Mouse (Mus musculus) lung, postnatal 10 days (tissue): ENCODE data around the gene Ttc39a.
"Not testable (repeated sequence)": the region's sequence is repeated elsewhere in the genome, so short reads cannot be mapped to it uniquely, and the experiment has no call there.

Source experiments
- DNase-seq: peaks from one replicate; pipeline ENCODE4 v3.0.0; 2021

Gene Ttc39a

DNA sequence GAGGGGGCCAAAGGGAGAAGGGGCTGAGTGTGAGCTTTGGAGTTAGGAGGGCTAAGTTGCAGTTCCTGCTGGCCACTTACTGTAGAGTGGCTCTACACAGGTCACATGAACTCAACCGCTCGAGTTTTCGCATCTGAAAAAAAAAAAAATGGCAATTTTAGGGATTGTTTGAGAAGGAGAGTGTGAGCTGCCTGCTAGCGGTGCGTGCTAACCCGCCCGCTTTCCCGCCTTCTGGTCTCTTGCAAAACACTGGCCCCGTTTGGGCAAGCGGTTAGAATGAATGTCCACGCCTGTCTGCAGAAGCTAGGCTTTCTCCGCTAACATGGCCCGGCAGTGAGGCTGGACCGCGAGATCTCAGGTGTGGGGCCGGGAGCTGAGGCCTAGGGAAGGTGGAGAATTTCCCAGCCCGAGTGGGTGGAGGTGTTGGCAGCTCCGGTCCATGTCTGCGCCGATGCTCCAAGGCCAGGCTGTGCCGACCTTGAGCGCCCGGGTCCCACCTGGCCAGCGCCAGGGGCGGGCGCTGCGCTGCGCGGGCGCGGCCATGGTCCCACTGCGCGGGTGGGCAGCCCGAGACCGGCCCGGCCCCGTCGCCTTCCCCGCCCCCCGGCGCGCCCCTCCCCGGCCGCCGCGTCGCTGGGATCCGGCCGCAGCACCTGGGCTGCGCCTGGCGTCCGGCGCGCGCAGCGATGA, at the start of gene Ttc39a:
Gene Ttc39a (plus strand): TSS at position 138 of the 690 bp plus-strand sequence.
- DNase-seq = peak; percentile 44

DNA sequence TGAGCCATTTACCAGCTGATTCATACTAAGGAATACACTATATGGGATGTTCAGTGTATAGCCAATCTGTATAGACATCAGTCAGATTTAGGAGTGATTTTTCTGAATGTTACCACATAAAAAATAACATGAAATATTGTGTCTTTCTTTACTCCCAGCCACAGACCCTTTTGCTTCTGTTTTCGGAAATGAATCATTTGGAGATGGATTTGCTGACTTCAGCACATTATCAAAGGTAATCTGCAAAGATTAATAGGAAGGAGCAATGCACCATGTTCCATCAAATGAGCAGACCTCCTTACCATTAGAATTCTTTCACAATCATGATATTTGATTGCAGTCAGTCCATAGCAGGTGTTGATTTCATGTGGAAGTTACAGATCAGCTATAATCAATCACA, 28.3 kb upstream of the Ttc39a start:
- no peak for DNase-seq

DNA sequence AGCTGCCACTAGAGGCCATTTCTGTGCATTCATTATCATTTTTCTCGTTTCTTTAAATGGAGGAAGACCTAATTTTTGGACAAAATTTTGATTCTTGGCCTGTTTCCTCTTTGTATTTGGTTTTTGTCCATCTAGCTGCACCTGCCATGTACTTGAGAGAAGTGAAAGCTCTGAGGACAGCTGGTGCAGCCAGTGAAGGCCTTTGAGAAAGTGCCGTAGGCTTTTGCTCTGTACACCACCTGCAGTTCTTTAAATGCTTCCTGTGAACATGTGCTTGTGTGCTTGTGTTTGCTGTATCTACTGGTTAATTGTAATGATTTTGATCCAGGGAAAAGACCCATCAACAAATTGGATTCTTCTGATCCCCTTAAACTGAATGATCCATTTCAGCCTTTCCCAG, 24.0 kb upstream of the Ttc39a start:
- no peak for DNase-seq

DNA sequence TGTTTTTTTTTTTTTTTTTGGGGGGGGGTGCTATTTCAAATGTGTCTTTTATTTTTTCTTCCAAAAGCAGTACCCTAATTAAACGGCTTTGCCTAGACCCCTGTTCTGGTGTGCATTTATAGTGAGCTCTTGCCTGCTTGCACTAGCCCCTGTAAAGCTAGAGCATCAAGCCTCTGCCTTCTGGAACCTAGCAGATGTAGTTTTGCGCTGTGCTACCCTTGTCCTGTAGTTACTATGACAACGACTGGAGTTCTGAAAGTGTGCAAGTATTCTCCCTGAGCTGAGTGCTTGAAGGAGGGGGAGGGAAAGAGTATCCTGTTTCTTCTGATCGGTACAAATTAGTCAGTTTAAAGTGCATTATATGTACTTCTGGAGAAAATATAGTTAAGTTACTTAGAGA, 20.8 kb upstream of the Ttc39a start:
- DNase-seq = no peak

DNA sequence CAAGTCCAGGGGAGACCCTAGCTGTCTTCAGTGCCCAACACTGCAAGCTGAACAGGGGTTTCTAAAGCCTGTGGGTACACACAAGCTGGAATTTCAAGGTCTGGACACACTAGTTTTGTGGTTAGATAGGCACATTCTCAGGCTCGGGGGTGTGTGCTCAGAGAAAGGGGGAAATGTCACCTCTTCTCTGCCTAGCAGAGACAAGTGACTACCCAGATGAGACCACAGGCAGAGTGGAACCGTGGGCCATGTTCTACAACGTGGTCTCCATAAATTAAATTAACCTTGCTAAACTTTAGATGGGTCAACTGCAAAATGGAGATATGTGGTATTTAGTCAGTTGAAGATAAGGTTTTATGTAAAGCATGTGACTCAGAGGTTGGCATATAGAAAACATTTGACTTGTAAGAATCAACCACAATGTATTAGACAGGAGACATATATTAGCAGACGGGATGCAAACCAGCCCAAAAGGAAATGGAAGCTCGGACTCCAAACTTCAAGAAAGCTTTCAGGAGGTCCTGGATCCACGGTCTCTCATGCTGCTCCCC, 13.1 kb upstream of the Ttc39a start:
- DNase-seq = no peak

DNA sequence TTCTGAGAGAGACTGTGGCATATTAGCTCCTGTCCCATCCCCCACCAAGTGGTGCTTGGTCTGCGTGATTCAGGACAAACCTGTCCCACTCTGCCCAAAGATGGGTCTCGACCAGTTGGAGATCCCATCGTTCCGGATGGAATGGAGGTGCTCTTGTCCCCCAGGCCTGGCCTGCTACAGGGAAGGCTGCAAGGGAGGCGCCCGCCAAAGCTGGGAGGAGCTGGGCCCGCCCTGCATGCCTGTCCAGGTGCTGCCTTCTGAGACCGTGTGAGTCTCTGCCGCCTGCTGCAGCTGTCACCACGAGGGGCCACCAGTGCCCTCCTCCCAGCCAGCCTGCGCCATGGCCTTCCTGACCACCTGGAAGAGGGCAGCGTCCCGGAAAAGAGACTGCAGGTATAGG, 12.5 kb upstream of the Ttc39a start:
- DNase-seq = peak; percentile 18

DNA sequence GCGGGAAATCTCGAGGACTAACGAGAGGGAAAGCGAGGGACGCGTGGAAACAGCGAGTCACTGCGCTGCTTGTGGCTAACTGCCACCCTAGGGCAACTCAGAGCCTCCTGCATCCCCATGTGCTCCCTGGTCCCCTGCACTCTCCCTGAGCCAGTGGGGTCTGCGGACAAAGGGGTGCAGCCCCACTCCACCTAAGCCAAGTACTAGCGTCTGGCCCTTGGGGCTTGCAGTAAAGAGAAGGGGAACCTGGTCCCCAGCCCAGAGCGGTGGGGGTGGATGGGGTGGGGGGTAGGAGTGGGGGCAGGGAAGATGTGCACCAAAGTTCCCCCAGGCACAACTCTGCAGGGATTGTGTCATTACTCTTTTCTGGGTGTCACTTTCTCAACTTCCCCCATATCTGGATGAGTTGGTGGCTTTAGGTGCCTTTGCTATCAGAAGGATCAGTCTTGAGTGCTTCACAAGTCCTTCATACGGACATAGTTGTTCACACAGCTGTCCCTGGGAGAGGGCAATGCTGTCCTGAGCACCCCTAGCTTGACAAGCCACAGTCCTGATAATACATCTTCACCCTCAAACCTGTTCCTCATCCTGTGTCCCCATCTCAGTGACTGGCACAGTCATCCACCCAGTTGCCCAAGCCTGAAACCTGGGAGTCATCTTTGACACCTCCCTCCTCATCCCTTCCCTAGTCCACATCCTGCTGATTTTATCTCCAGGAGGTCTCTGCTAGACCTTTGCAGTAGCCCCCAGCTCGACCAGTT, 11.9 kb upstream of the Ttc39a start:
- no peak for DNase-seq

DNA sequence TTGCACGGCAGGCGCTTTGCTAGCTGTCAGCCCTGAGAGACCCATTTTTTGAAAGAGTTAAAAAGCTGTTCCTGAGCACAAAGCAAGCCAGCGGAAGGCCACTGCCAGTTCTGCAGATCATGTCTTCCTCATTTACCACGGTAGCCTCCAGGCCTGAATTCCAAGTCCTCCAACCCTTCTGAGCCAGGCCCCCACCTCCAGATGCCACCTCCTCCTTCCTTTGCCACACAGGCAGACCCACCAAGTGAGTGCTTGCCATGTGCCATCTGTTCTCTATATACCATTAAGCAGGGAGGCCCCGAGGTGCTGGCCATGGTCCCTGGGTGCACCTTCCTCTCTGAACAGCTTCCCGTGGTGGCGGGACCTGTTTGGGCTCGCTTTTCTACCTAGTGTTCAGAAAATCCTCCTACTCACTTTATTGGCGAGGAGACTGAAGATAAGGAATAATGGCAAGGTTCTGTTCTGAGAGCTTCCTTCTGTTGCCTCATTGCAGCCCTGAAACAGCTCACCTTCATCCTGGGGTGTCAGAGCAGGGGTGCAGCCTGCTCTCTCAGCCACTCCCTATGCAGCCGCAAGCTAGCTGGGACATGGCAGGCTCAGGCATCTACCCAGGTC, 6.0 kb upstream of the Ttc39a start:
- DNase-seq = no peak

DNA sequence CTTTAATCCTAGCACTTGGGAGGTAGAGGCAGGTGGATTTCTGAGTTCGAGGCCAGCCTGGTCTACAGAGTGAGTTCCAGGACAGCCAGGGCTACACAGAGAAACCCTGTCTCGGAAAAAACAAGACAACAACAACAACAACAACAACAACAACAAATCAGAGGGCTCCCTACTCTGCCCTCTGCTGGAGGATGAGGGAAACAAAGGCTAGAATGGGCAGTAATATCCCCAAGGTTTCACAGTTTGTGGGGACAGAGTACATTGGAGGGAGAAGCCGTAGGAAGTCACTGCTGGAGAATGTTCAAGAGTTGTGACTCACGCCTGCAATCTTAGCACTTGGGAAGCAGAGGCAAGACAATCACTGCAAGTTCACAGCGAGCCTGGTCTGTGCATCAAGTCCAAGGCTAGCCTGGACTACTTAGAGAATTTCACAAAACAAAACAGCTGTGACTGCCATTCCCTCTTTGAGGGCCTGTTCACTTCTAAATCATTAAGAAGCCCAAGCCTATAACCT, 5.2 kb upstream of the Ttc39a start:
- DNase-seq = no peak

DNA sequence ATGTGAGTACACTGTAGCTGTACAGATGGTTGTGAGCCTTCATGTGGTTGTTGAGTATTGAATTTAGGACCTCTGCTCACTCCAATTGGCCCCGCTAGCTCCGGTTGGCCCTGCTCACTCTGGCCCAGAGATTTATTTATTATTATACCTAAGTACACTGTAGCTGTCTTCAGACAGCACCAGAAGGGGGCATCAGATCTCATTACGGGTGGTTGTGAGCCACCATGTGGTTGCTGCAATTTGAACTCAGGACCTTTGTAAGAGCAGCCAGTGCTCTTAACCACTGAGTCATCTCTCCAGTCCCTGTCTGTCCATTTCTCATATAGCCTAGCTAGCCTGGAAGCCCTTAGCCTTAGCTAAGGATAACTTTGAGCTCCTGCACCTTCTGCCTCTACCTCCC, 1.5 kb upstream of the Ttc39a start:
- DNase-seq = not testable (repeated sequence)

DNA sequence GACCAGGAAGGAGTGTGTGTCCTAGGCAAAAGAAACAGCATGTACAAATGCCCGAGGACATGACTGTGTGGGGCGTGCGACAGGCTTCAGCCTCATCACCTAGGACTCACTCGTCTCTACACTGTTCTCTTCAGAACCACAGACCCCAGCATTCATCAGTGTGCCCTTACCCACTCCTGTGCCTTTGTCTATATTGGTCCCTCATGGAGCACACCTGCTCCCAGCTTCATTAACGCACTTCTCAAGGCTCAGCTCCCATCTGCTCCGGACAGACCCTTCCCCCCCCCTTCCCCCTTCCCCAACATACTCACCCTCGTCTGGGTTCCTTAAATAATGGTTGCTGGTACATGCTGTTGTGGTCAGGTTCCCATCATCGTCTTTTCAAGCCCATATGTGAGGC, 1.0 kb upstream of the Ttc39a start:
- no peak for DNase-seq

DNA sequence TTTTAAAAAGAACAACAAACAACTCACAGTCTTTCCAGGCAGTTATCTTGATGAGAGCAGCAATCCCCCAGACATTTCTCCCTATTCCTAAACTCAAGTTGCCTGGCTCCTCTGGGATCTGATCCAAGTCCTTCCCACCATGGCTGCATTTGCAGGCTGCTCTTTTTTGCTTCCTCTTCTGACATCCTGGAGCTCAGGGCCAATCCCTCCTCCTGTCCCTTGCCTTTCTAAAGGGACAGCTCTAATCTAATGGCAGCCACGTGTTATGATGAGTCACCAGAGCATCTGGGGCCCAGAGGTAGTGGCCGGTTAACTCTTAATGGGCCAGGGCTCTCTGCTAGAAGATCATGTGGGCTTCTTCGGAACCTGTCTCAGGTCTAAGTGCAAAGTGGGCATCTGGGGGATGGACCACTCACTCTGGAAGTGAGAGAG, 353 bp upstream of the Ttc39a start:
- DNase-seq = peak; percentile 84

DNA sequence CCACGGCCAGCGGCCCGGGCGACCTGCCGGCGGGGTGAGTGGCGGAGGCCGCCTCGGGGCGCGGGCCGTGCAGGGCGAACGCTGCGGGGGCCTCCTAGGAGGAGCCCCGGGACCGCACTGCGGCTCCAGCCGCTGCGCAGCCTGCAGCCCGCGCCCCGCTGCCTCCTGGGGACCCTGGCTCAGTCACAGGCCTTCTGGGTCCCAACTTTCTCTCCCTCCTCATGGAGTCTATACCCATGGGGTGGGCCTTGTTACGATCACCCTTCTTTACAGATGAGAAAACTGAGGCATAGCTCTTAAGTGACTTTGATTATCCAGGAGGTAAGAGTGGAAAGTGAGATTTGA, 725 bp downstream of the Ttc39a start:
- no peak for DNase-seq

DNA sequence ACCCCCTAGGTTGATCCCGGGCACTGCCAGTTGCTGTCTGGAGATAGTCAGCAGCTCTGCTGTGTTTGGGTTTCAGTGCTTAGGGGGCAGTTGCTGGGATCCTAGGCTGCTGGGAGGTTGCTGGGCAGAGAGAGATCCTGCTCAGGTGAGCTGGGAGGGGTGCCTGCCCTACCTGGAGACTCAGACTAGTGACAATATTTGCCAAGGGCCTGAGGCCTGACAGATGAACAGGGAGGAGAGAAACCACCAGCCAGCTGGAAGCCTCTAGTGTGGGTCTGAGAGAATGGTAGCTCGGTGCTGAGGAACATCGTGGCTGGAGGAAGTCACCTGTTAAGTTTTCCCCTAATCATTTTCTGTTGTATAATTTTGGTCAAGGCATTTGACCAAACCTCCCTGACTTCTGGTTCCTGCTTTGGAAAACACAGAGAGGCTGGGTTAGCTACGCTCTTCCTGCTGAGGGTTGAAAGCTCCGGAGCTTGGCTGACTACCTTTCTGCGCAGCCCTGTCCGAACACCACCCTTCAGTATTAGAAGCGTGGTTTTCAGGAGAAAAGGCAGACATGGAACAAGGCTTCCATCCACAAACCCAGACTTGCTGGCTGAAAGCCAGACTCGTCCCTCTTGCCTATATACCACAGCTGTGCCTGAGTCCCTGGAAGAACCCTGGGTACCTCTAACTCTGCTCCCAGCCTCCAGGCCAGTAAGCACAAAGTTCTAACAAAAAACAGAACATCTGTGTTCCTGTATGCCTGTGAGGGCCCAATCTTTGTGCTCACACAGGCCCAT, 1.5 kb downstream of the Ttc39a start:
- no peak for DNase-seq

DNA sequence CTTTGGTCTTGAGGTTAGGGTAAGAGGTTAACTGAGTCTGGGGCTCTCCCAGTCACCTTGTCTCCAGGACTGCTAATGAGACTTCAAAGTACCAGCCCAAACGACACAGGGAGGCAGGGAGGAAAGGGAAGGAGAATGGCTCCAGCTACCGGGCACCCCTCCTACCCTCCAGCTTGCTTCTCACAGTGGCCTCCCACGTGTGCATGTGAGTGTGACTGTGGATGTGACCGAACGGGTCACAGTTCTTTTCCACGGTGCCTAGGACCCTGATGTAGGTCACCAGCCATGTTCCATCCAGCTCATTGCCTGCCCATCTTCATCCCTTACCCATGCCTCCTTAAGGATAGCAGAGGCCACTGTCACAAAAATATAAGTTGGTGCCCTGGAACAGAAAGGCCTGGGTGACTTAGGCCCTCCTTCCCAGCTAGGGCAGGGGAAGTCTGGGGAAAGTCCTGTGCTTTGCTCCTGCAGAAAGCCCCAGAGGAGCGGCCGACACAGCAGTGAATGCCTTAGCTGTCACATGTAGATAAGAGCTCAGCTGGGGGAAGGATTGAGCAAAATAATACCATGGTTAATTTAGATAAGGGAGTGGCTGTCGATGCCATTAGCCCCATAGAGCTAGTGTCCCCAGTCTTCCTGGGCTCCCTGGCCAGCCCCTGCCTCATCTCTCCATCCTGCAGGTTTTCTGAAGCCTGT, 4.4 kb downstream of the Ttc39a start:
- DNase-seq = no peak

DNA sequence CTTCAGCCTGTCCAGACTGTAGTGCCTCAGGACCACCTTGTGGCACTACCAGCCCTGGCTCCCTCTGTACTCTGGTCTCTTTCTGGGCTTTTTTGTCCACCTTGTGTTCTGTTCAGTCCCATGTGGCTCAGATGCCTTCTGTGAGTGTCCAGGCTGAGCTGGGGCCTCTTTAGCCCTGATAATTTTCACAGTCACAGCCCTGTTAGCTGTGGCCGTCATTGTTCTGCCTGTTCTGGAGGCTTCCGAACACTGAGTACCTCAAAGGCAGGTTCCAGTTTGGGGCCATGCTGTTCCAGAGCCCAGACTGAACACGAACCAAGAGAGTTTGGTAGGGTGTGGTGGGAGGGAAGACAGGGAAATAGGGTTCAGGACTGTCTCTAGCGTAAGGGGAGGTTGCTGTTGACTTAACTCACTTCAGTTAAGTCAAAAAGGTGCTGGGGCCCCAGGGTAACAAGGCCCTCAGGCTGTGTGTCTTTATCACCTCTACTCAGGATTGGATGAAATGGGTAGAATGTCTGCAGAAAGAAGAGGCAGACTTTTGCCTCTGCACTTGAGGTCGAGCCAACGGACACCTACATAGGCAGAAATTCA, 5.0 kb downstream of the Ttc39a start:
- no peak for DNase-seq

DNA sequence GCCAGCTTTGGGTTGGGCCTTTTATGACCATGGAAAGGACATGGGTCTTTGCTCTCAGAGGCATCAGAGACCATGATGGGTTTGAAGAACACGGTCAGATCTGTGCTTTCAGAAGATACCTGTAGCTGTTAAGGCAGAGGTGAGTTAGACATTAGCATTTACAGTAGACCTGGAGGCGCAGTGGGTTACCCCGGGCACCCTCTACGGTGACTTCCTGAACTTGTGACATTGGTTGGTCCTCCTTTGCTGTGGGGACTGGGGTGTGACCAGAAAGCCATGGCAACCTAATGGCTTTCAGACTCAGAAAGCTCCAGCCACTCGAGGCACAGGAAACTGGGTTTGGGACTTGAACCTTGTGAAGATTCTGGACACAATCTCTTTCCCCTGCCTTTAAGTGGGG, 5.8 kb downstream of the Ttc39a start:
- DNase-seq = no peak

DNA sequence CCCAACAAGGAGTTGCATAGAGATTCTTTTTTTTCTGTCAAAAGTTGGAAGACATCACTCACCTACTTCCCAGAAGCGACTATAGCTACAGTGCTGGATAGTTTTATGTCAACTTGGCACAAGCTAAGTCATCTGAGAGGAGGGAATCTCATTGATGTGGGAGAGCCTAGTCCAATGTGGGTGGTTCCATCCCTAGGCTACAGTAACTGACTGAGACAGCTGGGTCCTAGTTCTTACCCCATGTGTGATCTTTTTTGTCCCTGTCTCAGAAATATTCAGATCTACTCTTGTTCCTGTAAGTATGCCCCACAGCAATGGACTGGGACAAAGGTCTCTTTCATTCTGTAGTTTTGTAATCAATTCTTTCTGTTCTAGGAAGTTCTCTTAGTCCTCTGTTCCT, 11.6 kb downstream of the Ttc39a start:
- no peak for DNase-seq

DNA sequence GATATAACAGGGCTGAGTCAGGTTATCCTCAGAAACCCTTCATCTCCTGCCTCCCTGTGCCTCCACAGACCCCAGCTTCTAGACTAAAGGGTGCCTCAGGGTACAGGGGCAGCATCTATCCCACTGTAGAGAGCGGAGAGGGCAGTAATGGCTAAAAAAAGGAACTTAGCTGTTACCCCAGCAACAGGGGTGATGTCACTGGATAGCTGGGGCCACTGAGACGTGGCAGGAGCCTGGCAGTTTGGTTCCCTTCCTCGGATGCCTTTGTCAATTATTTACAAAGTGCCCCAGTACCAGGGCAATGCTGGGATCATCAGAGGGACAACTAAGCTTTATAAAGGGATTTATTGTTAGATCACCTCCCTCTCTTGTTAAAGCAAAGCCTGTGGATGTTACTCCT, 12.6 kb downstream of the Ttc39a start:
- DNase-seq = no peak

DNA sequence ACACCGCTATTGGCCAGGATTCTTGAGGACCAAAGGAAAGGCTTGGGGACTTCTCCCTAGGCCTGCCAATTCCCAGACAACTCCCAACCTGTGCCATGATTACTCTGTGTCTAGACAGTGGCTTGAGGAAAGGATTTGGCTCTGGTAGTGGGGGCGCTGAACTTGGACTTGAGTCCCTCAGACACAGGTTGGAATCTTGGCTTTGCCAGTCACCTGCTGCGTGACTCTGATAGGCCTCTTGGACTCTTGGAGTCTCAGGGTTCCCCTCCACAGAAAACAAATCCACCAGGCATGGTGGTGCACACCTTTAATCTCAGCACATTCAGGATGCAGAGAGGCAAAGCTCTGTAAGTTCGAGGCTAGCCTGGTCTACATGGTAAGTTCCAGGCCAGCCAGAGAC, 13.1 kb downstream of the Ttc39a start:
- no peak for DNase-seq

DNA sequence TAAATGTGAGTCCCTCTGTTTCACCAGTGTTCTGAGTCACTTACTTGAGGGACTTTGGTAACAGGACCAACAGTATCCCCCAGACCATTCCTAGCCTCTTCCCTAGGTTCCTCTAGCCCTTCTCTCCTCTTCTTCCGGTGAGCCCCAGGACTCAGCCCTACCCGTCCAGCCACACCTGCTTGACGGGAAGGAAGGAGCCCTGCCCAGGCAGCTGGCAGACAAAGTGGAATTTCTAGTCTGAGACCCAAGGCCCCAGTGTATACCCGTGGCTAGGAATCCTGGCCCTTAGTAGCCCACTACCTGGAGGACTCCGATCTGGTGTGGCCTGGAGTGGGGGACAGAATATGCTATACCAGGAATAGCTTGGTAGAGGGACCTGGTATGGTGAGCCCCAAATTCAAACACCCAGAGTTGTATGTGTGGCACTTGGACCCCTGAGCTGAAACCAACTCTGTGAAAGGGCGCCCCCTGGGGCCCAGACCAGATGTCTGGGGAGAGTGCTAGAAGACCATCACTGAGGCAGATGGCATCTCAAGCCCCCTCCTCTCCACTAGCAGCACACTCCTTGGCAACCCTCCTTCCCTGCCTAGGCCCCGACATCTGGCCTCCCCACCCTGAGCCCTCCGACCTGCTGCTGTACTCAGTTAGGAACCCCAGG, 13.8 kb downstream of the Ttc39a start:
- DNase-seq = no peak
